Comparison of ENCODE assay signal across 10 mouse cellular contexts in genomic region chr1:168163521-168164233, GRCm38 (mm10).
A peak's percentile ranks its signal among the peaks of the same experiment; 100 is the strongest.
DNase-seq lines count a peak whose midpoint lies in the region; ATAC-seq and TF ChIP-seq lines count a peak whose summit lies in the region.
"Had no signal": no experiment of that assay in that cellular context is flagged by ENCODE, and none has a peak within 500 bp of the region (broad histone marks: within the 10 kb centered on the region; RNA-seq: fewer than 3 reads in every experiment).

No protein-coding gene starts in this region.

- peak overlapping the region; percentile 48 for H3K4me2 ChIP-seq in hindbrain, postnatal 0 days (ENCODE audit: low read depth, low read length)
- H3K4me2 ChIP-seq in midbrain, embryonic 16.5 days (ENCODE audit: low read length) = peak overlapping the region; percentile 43
- H3K4me2 ChIP-seq: heart, embryonic 13.5 days; limb, embryonic 13.5 days had no signal

- peak overlapping the region; percentile 22; the same call in 1 of the 2 replicates for H3K4me3 ChIP-seq in hindbrain, postnatal 0 days (ENCODE audit: low read length)
- H3K4me3 ChIP-seq in midbrain, embryonic 16.5 days (ENCODE audit: low read depth, low read length) = no peak overlapping the region
- H3K4me3 ChIP-seq: heart, embryonic 13.5 days; limb, embryonic 13.5 days; myocyte had no signal

- WGBS in hindbrain, postnatal 0 days = 21% methylated on average over 23 of the region's 23 CpGs
- WGBS in midbrain, embryonic 16.5 days = 34% methylated on average over 23 of the region's 23 CpGs

- H3K36me3 ChIP-seq in hindbrain, postnatal 0 days (ENCODE audit: insufficient read depth, low read length) = no peaks in the 10 kb centered on the region
- no peaks in the 10 kb centered on the region for H3K36me3 ChIP-seq in midbrain, embryonic 16.5 days (ENCODE audit: control insufficient read depth, insufficient read depth, low read length)

- H3K4me1 ChIP-seq in hindbrain, postnatal 0 days (ENCODE audit: insufficient read depth, low read length) = peaks cover 12% of the 10 kb centered on the region; the same call in 1 of the 2 replicates
- H3K4me1 ChIP-seq in midbrain, embryonic 16.5 days (ENCODE audit: control insufficient read depth, insufficient read depth, low read length) = peaks cover 23% of the 10 kb centered on the region

- H3K9me3 ChIP-seq in hindbrain, postnatal 0 days (ENCODE audit: low read length) = no peaks in the 10 kb centered on the region
- H3K9me3 ChIP-seq in midbrain, embryonic 16.5 days (replicated peaks; ENCODE audit: control insufficient read depth, low read length, poor library complexity, severe bottlenecking) = no peaks in the 10 kb centered on the region
- H3K9me3 ChIP-seq: heart, embryonic 13.5 days; limb, embryonic 13.5 days had no signal

- no peaks in the 10 kb centered on the region for H3K27me3 ChIP-seq in hindbrain, postnatal 0 days (ENCODE audit: insufficient read depth, low read length)
- no peaks in the 10 kb centered on the region for H3K27me3 ChIP-seq in midbrain, embryonic 16.5 days (ENCODE audit: control insufficient read depth, insufficient read depth, low read depth, low read length)
- H3K27me3 ChIP-seq: heart, embryonic 13.5 days; limb, embryonic 13.5 days had no signal

- H3K9ac ChIP-seq in hindbrain, postnatal 0 days (replicated peaks; ENCODE audit: low read length) = peak overlapping the region; percentile 30; the same call in 1 of the 2 replicates
- H3K9ac ChIP-seq in midbrain, embryonic 16.5 days (ENCODE audit: low read depth, low read length) = peak overlapping the region; percentile 27; the same call in 1 of the 2 replicates
- H3K9ac ChIP-seq: heart, embryonic 13.5 days; limb, embryonic 13.5 days had no signal

- peak; percentile 52; the same call in 1 of the 2 replicates for ATAC-seq in hindbrain, postnatal 0 days
- 0 out of 2 replicates have a peak, but pooled peaks have one; percentile 47 for ATAC-seq in midbrain, embryonic 16.5 days
- ATAC-seq in activated CD4-positive, CD25-positive, alpha-beta regulatory T cell, adult 4 months = no peak

- H3K27ac ChIP-seq in hindbrain, postnatal 0 days = peak overlapping the region; percentile 54
- peak overlapping the region; percentile 74 for H3K27ac ChIP-seq in midbrain, embryonic 16.5 days (ENCODE audit: low read length)
- H3K27ac ChIP-seq: limb, embryonic 13.5 days had no signal

- TF ChIP-seq CTCF in hindbrain, postnatal 0 days (IDR thresholded peaks at IDR 0.05; ENCODE audit: low read depth) = no peak

- peak; percentile 64 for DNase-seq in adrenal gland, adult 8-10 months
- peak; percentile 58 for DNase-seq in brain, adult 2 months (ENCODE audit: low read depth, low spot score)
- DNase-seq in hindbrain, postnatal 0 days (ENCODE audit: low spot score) = peak; percentile 62
- no peak for DNase-seq in frontal cortex, postnatal 36 days (ENCODE audit: low spot score in 2 of 2)
- DNase-seq in thymus, postnatal 0 days (ENCODE audit: low spot score) = no peak

Comparison
In these comparisons a context has a peak if more than half of its experiments do, and no peak if none do; other contexts are left out.
1. DNase-seq: peak in adrenal gland, adult 8-10 months (single experiment), brain, adult 2 months (single experiment) and hindbrain, postnatal 0 days (single experiment); none in frontal cortex, postnatal 36 days (0 of 2) and thymus, postnatal 0 days (single experiment).